Mouse (Mus musculus) adipocyte (in vitro differentiated cells): Measurements from ENCODE around the gene Akap14.
A peak's percentile ranks its signal among the peaks of the same experiment; 100 is the strongest.
"Not testable (repeated sequence)": the region's sequence is repeated elsewhere in the genome, so short reads cannot be mapped to it uniquely, and the experiment has no call there.

Source experiments
- DNase-seq: peaks from one replicate; pipeline ENCODE4 v3.0.0-alpha.2; 2016; ENCODE audit warnings: low spot score

Gene Akap14

DNA sequence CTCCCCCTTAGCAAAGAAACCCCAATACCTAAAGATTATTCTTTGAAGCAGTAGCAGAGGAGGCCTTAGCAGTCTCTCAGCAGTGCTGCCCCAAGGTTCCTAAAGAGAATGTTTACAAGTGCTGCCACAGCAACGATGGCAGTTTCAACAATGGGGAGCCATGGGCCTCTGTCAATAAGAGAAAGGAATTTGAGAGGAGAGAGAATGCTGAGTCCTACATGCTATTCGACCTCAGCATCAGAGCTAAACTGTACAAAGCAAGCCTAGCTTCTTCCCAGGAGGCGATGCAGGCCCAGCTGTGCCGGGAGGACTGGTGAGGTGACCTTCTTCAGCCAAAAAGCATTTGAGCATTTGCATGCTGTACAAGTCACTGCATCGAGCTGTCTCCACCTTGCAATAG is at the start of gene Akap14:
Gene Akap14 (minus strand): TSS at position 101 of the 400 bp plus-strand sequence.
- no peak for DNase-seq

- DNase-seq = no peak
These were observed 42.3 kb upstream of the Akap14 start, which contains the start of gene Gm9 for GRCm38 (mm10) chrX:37210941-37211340. Gene Gm9 (minus strand): TSS chrX:37211041.

- DNase-seq = no peak
These were observed 30.0 kb upstream of the Akap14 start for GRCm38 (mm10) chrX:37198676-37199075.

- DNase-seq = peak; percentile 2
These were observed 23.2 kb upstream of the Akap14 start for GRCm38 (mm10) chrX:37191744-37192379.

DNA sequence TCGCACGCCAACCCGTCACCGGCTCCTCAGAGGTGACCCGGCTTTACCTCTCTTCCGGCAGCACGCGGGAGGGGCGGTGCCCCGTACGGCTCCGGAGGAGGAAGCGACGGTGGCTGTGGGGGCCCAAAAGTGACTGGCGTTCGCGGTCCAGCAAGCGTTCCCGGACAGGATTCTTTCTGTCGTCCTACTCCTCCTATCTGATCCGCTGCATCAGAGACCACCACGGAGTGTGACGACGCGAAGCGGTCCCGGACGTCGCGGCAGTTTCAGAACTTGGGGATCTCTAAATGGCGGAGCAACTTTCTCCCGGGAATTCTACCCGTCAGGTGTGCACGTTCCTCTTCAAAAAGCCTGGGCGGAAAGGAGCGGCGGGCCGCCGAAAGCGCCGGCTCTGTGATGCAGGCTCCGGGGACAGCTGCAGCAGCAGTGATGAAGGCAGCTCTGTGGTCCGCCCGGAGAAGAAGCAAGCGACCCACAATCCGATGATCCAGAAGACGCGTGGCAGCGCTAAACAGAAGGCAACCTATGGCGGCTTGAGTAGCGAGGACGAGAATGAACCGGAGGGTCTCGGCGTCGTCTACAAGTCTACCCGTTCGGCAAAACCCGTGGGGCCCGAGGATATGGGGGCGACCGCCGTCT is 22.6 kb upstream of the Akap14 start, which contains the start of the genes Ndufa1 and Rnf113a1:
Gene Ndufa1 (minus strand): TSS at position 59 of the 639 bp plus-strand sequence.
Gene Rnf113a1 (plus strand): TSS at position 141 of the 639 bp plus-strand sequence.
- DNase-seq = peak; percentile 58

- peak; percentile 2 for DNase-seq
These were observed 22.1 kb upstream of the Akap14 start for GRCm38 (mm10) chrX:37190755-37191104.

GRCm38 (mm10) chrX:37184401-37184800 is 15.8 kb upstream of the Akap14 start:
- not testable (repeated sequence) for DNase-seq

DNA sequence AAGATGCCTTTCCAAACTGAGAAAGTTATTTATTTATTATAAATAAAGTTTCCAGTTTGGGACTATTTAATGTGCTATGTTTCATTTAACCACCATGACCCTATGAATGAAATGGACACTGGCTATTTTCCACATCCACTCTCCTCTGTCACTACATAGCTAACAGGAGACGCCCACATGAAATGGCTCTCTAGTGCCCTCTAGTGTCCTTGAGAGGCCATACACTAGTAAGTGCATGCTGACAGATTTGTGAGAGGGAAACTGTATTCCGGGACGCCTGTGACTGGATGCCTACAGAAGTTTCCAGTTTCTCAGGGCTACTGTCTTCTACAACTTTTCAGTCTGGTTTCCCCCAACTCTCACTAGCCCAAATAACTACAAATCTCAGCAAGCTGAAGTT is 1.6 kb downstream of the Akap14 start:
- peak; percentile 64 for DNase-seq

DNA sequence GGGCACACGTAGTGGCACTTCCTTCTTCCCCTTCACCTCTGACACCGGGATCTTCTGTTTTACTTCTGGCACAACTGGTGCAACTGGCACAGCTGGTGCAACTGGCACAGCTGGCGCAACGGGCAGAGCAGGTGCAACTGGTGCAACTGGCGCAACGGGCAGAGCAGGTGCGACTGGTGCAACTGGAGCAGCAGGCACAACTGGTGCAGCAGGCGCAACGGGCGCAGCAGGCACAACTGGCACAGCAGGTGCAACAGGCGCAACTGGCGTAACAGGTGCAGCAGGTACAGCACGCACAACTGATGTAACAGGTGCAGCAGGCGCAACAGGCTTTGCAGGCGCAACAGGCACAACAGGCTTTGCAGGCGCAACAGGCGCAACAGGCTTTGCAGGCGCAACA is 5.5 kb downstream of the Akap14 start:
- no peak for DNase-seq

DNA sequence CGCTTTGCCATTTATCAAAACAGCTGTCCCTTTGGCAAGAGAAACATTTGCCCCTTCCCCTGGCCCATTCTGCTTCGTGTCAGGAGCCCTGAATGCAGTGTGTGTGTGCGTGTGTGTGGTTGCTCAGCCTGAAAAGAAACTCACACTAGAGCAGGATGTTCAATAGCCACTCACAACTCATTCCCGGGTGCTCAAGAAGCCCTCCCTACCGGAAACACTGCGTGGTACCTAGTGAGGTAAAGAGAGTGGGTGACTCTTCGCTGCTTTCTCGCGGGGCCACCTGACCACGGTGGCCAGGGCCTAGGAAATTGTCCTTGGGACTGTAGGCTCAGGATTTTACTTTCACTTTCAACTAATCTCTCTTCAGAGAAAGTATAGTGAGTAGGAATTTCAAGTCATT is 7.5 kb downstream of the Akap14 start:
- peak; percentile 2 for DNase-seq

DNA sequence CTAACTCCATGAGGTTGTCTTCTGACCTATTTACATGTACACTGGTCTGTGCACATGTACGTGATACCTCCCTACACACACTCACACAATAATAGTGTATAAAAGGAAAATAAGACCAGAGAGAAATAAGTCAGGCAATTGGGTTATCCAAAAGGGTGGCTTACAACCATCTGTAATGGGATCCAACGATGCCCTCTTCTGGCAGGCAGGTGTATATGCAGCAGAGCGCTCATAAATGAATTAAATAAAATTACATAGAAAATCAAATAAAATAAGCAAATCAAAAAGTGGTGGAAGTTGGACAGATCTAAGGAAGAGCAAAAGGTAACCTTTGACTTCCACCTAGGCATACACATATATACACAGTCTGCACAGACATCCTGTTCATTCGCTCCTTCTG is 10.8 kb downstream of the Akap14 start:
- peak; percentile 15 for DNase-seq

DNA sequence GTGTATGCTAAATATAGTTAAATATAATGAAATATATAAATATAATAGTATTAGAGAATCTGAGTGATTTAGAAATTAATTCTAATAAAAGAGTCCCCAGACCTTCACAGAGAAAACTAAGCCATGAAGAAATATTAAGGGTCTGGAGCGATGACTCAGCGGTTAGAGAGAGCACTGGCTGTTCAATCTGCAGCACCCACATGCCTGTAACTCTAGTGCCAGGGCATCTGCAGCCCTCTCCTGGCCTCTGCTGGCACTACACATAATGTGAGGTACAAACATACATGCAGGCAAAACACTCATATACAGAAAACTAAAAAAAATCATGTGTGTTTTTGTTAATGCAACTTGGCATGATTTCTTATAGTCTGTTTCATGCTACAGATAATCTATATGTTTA is 23.7 kb downstream of the Akap14 start:
- peak; percentile 20 for DNase-seq

DNA sequence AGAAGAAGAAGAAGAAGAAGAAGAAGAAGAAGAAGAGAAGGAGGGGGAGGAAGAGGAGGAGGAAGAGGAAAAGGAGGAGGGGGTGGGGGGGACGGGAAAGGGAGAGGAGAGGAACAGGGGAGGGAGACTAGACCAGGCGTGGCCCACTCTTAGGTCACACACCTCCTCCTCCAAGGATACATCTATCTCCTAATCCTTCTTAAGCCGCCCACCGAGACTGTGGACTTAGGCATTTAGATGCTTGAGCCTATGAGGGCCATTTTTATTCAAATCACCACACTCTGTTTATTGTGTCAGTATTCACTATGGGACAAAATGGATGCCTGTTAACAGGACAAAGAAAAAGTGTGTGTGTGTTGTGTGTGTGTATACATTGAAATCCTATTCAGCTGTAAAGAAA is 24.1 kb downstream of the Akap14 start:
- DNase-seq = not testable (repeated sequence)

DNA sequence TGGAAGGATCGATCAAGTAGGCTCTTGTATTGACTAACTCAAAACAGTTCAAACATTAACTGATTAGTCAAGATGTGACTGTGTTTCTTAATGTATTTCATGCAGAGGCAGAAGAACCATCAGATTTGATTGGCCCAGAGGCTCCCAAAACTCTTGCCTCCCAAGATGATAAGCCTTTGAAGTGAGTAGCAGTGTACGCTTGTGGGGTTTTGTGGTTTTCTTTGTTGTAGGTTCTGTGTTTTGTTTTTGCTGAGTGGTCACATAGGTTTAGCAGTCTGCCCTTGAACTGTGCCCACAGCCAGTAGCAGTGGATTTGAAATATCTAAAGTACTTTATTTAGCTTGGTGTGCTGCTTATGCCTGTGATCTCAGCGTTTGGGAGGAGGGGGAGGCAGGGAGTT is 26.9 kb downstream of the Akap14 start:
- no peak for DNase-seq

DNA sequence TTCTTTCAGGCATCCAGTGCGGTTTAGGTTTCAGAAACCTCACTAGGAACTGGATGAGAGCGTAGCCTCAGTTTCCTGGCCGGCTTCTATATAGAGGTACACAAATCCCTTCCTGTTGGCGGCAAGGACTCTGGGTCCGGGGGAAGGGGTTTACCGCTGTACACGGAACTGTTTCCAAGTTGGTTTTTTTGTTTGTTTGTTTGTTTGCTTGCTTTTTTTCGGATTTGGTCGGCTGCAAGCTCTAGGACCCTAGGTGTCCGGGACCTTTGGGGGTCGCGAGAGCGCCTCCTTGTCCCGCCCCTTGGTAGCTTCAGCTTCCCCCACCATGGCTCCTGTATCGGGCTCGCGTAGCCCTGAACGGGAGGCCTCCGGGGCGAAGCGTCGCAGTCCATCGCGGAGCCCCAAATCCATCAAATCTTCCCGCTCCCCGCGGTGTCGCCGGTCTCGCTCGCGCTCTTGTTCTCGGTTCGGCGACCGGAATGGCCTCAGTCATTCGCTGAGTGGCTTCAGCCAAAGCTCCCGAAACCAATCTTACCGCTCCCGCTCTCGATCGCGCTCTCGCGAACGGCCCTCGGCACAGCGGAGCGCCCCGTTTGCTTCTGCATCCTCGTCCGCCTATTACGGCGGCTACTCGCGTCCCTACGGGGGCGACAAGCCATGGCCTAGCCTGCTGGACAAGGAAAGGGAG is 41.8 kb downstream of the Akap14 start, which contains the start of gene Nkap:
Gene Nkap (plus strand): TSS at position 125 of the 688 bp plus-strand sequence.
- DNase-seq = peak; percentile 79

- no peak for DNase-seq
These were observed 43.1 kb downstream of the Akap14 start for GRCm38 (mm10) chrX:37125511-37125910.

DNA sequence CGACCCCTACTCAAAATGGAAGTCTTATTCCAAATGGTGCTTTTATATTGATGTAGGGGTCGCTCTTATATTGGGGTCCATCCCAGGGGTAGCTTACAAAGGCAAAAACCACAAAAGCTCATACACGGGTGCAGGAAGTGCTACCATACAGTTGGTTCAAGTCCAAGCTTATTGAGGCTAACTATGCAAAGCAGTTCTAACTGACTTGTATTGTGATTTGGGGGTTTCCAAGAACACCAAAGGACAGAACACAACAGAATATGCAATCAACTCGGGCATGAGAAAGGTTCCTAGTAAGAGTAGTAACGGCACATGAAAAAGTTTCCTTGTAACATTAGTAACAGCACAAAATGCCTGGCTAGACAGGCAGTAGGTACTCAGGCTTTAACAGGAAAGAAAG is 48.4 kb downstream of the Akap14 start:
- DNase-seq = no peak

DNA sequence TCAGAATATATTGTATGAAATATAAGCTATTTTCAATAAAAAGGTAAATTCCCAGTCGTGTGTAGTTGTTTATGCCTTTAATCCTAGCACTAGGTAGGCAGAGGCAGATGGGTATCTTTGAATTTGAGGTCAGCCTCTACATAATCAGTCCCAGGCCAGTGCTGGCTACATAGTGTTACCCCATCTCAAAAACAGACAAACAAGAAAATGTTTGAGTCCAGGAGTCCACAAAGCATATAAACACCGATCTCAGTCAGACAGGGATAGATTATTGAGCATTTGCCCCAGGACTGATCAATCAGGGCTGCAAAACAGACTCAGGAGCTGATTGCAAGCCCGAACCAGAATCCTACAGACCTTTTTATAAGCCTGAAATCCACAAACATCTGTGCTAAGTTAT is 49.1 kb downstream of the Akap14 start:
- DNase-seq = no peak

DNA sequence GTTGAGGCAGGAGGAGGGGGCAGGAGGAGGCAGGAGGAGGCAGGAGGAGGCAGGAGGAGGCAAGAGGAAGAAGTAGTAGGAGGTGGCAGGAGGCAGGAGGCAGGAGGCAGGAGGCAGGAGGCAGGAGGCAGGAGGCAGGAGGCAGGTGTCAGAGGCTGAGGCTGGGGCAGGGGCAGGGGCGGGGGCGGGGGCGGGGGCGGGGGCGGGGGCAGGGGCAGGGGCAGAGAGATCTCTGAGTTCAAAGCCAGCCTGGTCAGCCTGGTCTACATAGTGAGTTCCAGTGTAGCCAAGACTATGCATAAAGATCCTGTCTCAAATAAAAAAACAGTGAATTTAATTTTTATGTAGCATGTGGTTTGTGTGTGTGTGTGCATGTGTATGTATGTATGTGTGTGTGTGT is 51.6 kb downstream of the Akap14 start:
- no peak for DNase-seq

DNA sequence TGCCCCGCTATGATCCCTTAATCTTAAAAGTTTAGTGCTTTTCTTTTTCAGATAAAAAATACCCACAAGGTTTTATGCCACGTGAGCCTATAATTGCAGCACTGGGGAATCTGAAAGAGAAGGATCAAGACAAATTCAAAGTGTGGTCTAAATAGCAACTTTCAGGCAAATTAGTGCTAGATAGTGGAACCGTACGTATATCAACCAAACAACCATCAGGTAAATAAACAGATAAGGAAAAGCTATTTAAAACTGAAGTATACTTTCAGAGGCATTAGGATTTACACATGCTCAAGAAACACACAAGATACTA is 57.8 kb downstream of the Akap14 start:
- no peak for DNase-seq

DNA sequence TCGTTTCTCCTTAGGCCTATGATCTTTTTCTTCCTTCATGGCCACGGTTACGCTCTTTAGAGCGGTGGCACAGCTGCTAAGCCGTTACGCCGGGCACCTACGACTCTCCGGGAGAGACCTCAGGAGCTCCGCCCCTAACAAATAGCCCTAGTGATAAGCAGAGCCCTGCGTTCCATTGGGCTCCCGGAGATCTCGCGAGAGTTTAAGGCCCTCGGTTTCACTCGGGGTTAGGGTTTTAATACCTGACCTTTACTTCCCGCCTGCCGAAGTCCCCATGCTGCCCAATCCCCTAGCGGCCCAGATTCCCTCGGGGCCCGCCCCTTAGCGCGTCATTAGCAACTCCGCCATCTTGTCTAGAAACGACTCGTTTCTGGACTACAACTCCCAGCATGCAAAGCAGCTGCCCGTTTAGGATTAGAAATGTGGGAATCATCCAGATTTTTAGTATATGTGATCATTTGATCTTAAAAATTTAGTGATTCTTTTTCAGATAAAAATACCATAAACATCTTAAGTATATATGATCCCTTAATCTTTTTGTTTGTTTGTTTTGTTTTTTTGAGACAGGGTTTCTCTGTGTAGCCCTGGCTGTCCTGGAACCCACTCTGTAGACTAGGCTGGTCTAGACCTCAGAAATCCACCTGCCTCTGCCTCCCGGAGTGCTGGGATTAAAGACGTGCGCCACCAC is 58.3 kb downstream of the Akap14 start, which contains the start of gene Upf3b:
Gene Upf3b (minus strand): TSS at position 130 of the 688 bp plus-strand sequence.
- DNase-seq = peak; percentile 98

GRCm38 (mm10) chrX:37109526-37110192 is 59.0 kb downstream of the Akap14 start:
- DNase-seq = no peak
